Mouse (Mus musculus): ENCODE measurements around the gene Lhfpl3.

Gene Lhfpl3

DNA sequence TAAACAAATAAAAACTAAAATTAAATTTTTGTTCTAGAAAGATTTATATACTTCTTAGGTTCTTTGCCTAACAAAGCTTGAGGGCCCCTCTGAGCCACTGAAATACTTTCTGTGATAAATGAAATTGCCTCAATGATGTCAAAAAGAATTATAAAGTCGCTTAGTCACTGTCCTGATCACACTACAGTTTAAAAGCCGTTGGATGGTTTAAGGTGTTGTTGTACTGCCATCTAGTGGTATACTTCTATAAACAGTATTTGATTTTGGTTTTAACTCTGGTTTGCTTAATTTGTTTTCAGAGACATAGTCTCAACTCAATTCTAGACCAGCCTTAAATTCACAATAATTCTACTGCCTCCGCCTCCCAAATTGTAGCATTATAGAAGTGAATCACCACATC lies 539.0 kb downstream of the Lhfpl3 start:
- peak; percentile 69 for DNase-seq (ENCODE audit: low spot score)

DNA sequence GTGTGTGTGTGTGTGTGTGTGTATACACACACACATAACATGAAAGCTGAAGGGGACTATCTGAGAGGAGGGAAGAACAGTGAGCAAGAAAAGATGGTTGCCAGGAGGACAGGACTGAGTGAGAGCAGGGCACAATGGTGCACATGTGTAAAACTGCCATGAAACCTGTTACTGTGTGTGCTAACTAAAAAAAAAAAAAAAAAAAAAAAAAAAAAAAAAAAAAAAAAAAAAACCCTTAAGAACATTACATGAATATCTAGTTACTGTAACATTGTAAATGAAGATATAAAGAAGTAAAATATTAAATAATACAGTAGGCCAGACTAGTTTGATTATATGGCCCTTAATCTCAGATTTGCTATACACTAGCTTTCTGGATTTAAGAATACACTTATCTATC lies 543.3 kb downstream of the Lhfpl3 start:
- no peak for DNase-seq (ENCODE audit: low spot score)
